Mouse (Mus musculus): ENCODE measurements around the gene 6030408B16Rik. TPM values are rescaled to one million over a fixed set of nuclear protein-coding genes. Genes with fewer than 3 reads are reported as not detected.

6030408B16Rik gene
- polyA plus RNA-seq, 1 experiment from 2014 or later: 0.25 TPM

DNA sequence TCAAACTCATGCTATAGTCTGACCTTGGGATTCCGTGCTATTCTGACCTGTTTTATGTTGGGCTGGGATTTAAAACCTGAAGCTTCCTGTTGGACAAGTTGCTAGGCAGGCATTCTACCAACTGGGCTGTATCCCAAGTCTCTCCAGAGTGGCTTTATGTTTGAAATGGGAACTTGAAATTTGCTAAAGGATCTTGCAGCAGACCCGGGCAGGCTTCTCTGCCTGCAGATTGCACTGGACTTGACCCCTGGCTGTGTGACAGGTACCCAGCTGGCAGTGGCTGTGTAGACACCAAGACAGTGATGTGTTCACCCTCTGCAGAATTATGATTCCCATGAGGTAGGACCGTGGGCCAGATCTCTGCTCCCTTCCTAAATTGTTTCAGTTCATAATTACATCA lies 1.0 kb upstream of the 6030408B16Rik start:
- 93% methylated on average over 3 of the region's 3 CpGs for WGBS
- peaks cover 54% of the 10 kb centered on the region for H3K36me3 ChIP-seq (ENCODE audit: control insufficient read depth, insufficient read depth, low read length)

DNA sequence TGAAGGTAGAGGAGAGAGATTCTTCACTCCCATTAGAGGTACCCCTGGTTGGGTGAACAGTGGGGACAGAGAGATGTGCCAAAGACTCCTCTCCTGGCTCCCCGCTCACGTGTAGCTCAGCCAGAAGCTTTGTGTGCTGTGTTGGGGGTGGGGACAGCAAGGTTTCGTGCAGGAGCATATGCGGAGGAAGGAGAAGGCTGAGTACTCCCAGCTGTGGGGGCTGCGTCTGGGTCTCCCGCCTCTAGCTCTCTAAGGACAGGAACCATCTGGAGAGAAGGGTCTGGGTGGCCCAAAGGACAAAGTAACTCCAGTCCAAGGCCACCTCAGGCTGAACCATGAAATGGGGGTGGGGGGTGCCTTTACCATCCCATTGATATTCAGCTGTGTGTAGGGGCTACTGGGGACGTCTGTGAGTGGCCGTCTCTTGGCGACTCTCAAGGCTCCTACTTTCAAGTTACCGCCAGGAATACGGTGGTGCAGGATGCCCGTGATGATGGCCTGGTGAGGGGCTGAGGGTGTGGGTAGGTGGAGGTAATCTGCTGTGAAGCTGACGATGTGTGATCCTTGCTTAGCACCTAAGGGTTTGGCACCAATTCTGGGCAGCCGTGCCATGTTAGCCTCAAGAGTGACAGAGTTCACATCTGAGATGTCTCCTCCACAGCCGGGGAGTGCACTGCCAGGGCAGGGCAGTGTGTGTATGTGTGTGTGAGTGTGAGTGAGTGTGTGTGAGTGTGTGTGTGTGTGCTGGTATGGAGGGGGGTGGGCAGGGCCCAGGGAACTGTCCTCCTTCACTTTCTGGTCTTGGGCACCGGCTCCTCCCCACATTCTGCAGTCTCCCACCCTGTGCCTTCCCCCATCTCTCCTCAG lies 1.2 kb downstream of the 6030408B16Rik start:
- no peaks in the 10 kb centered on the region for H3K27me3 ChIP-seq (replicated peaks; ENCODE audit: control insufficient read depth, insufficient read depth, low read length)
- no peak for ATAC-seq
- no peak overlapping the region for H3K9ac ChIP-seq (ENCODE audit: low read length)
- peaks cover 32% of the 10 kb centered on the region for H3K36me3 ChIP-seq (ENCODE audit: control insufficient read depth, insufficient read depth, low read length)
- H3K27ac ChIP-seq (ENCODE audit: low read depth, low read length): no peak overlapping the region
- no peaks in the 10 kb centered on the region for H3K9me3 ChIP-seq (replicated peaks; ENCODE audit: control insufficient read depth, low read length)
- H3K4me2 ChIP-seq (ENCODE audit: low read length): no peak overlapping the region
- DNase-seq (ENCODE audit: low spot score): no peak
- H3K4me1 ChIP-seq (ENCODE audit: control insufficient read depth, insufficient read depth, low read length): no peaks in the 10 kb centered on the region
- WGBS: 69% methylated on average over 16 of the region's 16 CpGs
- H3K4me3 ChIP-seq (ENCODE audit: low read depth, low read length): no peak overlapping the region

More for the DNA sequence above, 1.0 kb upstream of the 6030408B16Rik start:
- DNase-seq (ENCODE audit: low spot score) (no peak), ATAC-seq (no peak)
- Histone ChIP-seq H3K4me2 (ENCODE audit: low read length) (no peak overlapping the region), H3K4me3 (ENCODE audit: low read depth, low read length) (no peak overlapping the region), H3K27ac (ENCODE audit: low read depth, low read length) (no peak overlapping the region), H3K27me3 (replicated peaks; ENCODE audit: control insufficient read depth, insufficient read depth, low read length) (no peaks in the 10 kb centered on the region), H3K4me1 (ENCODE audit: control insufficient read depth, insufficient read depth, low read length) (no peaks in the 10 kb centered on the region), H3K9ac (ENCODE audit: low read length) (no peak overlapping the region), H3K9me3 (replicated peaks; ENCODE audit: control insufficient read depth, low read length) (no peaks in the 10 kb centered on the region)

DNA sequence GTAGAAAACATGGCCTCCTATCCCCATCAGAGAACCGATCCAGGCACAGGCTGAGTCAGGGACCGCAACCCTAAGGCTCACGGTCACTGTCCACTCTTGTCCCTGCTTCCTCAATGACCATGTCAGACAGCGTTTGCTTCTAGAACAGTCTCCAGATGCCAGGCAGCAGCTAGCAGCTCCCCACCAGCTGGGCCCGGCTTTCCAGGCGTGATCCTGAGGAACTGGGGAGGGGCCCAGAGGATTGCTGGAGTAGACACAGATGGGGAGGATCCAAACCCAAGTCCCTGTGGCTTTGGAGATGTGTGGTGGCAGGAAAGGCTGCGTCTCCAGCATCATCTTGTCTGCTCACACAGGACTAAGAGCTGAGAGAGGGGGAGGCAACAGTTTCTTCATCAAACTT lies 2.1 kb downstream of the 6030408B16Rik start:
- no peak overlapping the region for H3K9ac ChIP-seq (ENCODE audit: low read length)
- WGBS: 82% methylated on average over 7 of the region's 7 CpGs

DNA sequence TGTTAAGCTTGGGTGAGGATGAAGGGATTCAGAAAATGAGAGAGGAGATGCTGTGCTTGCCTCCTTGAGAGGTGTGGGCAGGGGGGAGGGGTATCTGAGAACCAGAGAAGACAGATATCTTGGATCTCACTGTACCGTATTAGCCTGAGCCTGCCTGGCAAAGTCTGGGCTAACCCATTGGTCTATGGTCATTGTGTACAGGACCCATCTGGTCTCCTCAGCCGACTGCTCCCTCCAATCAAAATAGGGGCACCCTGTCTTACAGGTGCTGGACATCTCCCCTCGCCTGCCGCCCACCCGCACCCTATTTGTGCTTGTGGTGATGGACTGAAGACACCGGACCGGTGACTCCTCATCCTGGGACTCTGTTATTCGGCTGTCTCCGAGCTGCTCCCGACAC lies 2.6 kb downstream of the 6030408B16Rik start:
- H3K27ac ChIP-seq (ENCODE audit: low read depth, low read length): no peak overlapping the region
- peaks cover 19% of the 10 kb centered on the region for H3K36me3 ChIP-seq (ENCODE audit: control insufficient read depth, insufficient read depth, low read length)
- H3K4me1 ChIP-seq (ENCODE audit: control insufficient read depth, insufficient read depth, low read length): no peaks in the 10 kb centered on the region
- no peak for ATAC-seq
- no peak overlapping the region for H3K4me3 ChIP-seq (ENCODE audit: low read depth, low read length)
- DNase-seq (ENCODE audit: low spot score): no peak
- no peak overlapping the region for H3K4me2 ChIP-seq (ENCODE audit: low read length)
- H3K27me3 ChIP-seq (replicated peaks; ENCODE audit: control insufficient read depth, insufficient read depth, low read length): no peaks in the 10 kb centered on the region
- H3K9ac ChIP-seq (ENCODE audit: low read length): no peak overlapping the region
- H3K9me3 ChIP-seq (replicated peaks; ENCODE audit: control insufficient read depth, low read length): no peaks in the 10 kb centered on the region
- 91% methylated on average over 10 of the region's 10 CpGs for WGBS

More for the DNA sequence above, 2.1 kb downstream of the 6030408B16Rik start:
- H3K9me3 ChIP-seq (replicated peaks; ENCODE audit: control insufficient read depth, low read length): no peaks in the 10 kb centered on the region
- H3K4me3 ChIP-seq (ENCODE audit: low read depth, low read length): no peak overlapping the region
- no peak for DNase-seq (ENCODE audit: low spot score)
- no peak for ATAC-seq
- no peaks in the 10 kb centered on the region for H3K4me1 ChIP-seq (ENCODE audit: control insufficient read depth, insufficient read depth, low read length)
- H3K36me3 ChIP-seq (ENCODE audit: control insufficient read depth, insufficient read depth, low read length): peaks cover 24% of the 10 kb centered on the region
- no peak overlapping the region for H3K27ac ChIP-seq (ENCODE audit: low read depth, low read length)
- H3K27me3 ChIP-seq (replicated peaks; ENCODE audit: control insufficient read depth, insufficient read depth, low read length): no peaks in the 10 kb centered on the region
- H3K4me2 ChIP-seq (ENCODE audit: low read length): no peak overlapping the region

DNA sequence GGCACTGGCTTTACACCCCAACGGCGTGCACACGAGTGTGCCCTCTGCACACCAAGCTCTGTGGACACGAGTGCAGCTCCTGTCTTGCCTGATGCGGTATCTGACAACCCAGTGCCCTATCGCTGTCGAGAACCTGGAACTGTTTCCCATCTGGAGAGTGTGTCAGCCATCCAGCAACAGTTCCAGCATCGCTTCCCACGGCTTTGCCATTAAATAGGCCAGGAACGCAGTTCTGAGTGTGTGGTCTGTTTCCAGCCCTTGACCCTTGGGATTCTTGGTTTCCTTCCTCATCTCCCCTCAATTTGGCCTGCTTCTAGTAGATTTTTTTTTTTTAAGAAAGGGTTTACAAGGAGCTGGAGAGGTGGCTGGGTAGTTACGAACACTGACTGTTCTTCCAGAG lies 3.1 kb downstream of the 6030408B16Rik start:
- H3K27me3 ChIP-seq (replicated peaks; ENCODE audit: control insufficient read depth, insufficient read depth, low read length): no peaks in the 10 kb centered on the region
- WGBS: 87% methylated on average over 11 of the region's 11 CpGs
- ATAC-seq (no peak), DNase-seq (ENCODE audit: low spot score) (no peak)
- H3K36me3 ChIP-seq (ENCODE audit: control insufficient read depth, insufficient read depth, low read length): peaks cover 14% of the 10 kb centered on the region
- H3K27ac ChIP-seq (ENCODE audit: low read depth, low read length): no peak overlapping the region
- no peaks in the 10 kb centered on the region for H3K9me3 ChIP-seq (replicated peaks; ENCODE audit: control insufficient read depth, low read length)
- H3K4me3 ChIP-seq (ENCODE audit: low read depth, low read length): no peak overlapping the region
- no peak overlapping the region for H3K4me2 ChIP-seq (ENCODE audit: low read length)
- H3K4me1 ChIP-seq (ENCODE audit: control insufficient read depth, insufficient read depth, low read length): no peaks in the 10 kb centered on the region
- no peak overlapping the region for H3K9ac ChIP-seq (ENCODE audit: low read length)

DNA sequence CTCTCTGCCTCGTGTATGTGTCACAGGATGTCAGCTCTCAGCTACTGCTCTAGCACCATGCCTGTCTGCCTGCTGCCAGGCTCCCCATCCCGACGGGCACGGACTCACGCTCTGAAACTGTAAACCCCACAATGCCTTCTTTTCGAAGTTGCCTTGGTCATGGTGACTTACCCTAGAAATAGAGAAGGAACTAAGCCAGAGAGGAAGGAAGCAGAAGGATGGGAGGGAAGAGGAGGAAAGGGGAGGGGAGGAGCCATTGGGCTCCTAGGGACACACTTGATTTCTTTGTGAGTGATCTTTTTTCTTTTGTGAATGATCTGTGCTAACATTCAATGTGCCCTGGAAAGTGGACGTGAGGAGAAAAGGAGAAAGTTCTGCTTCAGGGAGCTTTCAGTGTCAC lies 5.0 kb downstream of the 6030408B16Rik start:
- Histone ChIP-seq H3K4me1 (ENCODE audit: control insufficient read depth, insufficient read depth, low read length) (no peaks in the 10 kb centered on the region), H3K36me3 (ENCODE audit: control insufficient read depth, insufficient read depth, low read length) (no peaks in the 10 kb centered on the region), H3K9ac (ENCODE audit: low read length) (no peak overlapping the region), H3K27ac (ENCODE audit: low read depth, low read length) (no peak overlapping the region), H3K9me3 (replicated peaks; ENCODE audit: control insufficient read depth, low read length) (no peaks in the 10 kb centered on the region), H3K4me2 (ENCODE audit: low read length) (0 out of 2 replicates have a peak overlapping the region, but pooled peaks have one; percentile 18), H3K27me3 (replicated peaks; ENCODE audit: control insufficient read depth, insufficient read depth, low read length) (no peaks in the 10 kb centered on the region), H3K4me3 (ENCODE audit: low read depth, low read length) (no peak overlapping the region)
- DNase-seq (ENCODE audit: low spot score) (no peak), ATAC-seq (no peak)
- WGBS: 29% methylated on average over 7 of the region's 7 CpGs

DNA sequence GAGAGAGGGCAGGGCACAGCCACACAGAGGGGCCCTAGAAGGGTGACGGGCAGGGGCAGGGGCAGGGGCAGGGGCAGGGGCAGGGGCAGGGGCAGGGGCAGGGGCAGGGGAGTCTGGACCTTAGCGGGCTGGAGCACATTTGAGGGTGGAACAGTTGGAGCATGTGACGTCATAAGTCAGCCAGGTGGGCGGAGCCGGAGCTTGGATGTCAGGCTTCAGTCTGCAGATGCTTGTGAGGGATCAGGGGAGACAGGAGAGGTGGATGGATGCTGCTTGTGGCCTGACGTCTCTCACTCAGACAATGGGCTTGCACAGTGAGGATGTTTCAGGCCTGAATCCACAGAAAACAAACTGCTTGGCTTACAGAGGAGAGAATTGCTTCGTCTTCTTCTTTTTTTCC lies 5.5 kb downstream of the 6030408B16Rik start:
- Histone ChIP-seq H3K4me2 (ENCODE audit: low read length) (peak overlapping the region; percentile 18; the same call in 1 of the 2 replicates), H3K9ac (ENCODE audit: low read length) (no peak overlapping the region), H3K27me3 (replicated peaks; ENCODE audit: control insufficient read depth, insufficient read depth, low read length) (no peaks in the 10 kb centered on the region), H3K27ac (ENCODE audit: low read depth, low read length) (no peak overlapping the region), H3K36me3 (ENCODE audit: control insufficient read depth, insufficient read depth, low read length) (no peaks in the 10 kb centered on the region), H3K4me1 (ENCODE audit: control insufficient read depth, insufficient read depth, low read length) (no peaks in the 10 kb centered on the region), H3K9me3 (replicated peaks; ENCODE audit: control insufficient read depth, low read length) (no peaks in the 10 kb centered on the region), H3K4me3 (ENCODE audit: low read depth, low read length) (no peak overlapping the region)
- DNase-seq (ENCODE audit: low spot score): peak; percentile 48
- no peak for ATAC-seq
- WGBS: 14% methylated on average over 7 of the region's 7 CpGs

DNA sequence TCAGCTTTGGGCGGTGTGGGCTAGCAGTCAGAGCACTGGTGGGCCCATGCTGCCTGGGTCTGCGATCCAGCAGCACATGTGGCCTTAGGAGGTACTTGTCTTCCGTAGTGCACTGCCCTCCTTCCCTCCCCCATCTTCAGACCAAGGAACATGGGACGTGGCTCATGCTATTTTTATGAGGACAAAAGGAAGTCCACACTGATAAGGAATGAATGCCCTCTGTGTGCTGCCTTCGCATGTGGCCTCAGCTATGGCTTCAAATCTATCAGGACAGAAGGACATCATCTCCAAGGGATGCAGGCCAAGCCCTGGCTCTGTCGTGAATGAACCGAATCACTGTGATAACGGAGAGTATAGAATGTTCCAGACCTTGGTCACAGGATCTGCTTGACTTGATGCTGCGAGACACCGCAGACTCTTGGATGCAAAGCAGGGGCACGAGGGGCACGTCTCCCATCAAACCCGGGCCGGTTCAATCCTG lies 6.5 kb downstream of the 6030408B16Rik start:
- H3K27me3 ChIP-seq (replicated peaks; ENCODE audit: control insufficient read depth, insufficient read depth, low read length): no peaks in the 10 kb centered on the region
- H3K4me1 ChIP-seq (ENCODE audit: control insufficient read depth, insufficient read depth, low read length): no peaks in the 10 kb centered on the region
- H3K4me2 ChIP-seq (ENCODE audit: low read length): no peak overlapping the region
- 89% methylated on average over 14 of the region's 14 CpGs for WGBS
- DNase-seq (ENCODE audit: low spot score): no peak
- H3K9ac ChIP-seq (ENCODE audit: low read length): no peak overlapping the region
- no peaks in the 10 kb centered on the region for H3K36me3 ChIP-seq (ENCODE audit: control insufficient read depth, insufficient read depth, low read length)
- H3K4me3 ChIP-seq (ENCODE audit: low read depth, low read length): no peak overlapping the region
- ATAC-seq: no peak
- no peaks in the 10 kb centered on the region for H3K9me3 ChIP-seq (replicated peaks; ENCODE audit: control insufficient read depth, low read length)
- H3K27ac ChIP-seq (ENCODE audit: low read depth, low read length): no peak overlapping the region

DNA sequence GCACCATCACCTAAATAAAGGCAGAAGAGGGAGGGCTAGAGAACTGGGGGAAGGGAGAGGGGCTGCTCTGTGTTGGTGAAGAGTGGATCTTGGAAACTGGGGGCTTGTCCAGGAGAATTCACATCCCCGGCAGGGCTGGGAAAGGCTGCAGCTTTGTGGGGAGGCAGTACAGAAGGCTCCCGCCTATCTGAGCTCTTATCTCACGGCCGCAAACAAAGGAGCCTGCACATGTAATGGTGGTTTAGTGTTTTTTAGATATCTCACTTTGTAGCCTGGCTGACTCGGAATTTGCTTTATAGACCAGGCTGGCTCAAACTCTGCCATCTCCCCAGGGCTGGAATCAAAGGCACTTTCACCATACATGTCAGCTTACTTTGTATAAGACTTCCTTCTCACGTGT lies 7.1 kb downstream of the 6030408B16Rik start:
- Histone ChIP-seq H3K9ac (ENCODE audit: low read length) (no peak overlapping the region), H3K4me1 (ENCODE audit: control insufficient read depth, insufficient read depth, low read length) (no peaks in the 10 kb centered on the region), H3K4me3 (ENCODE audit: low read depth, low read length) (no peak overlapping the region), H3K36me3 (ENCODE audit: control insufficient read depth, insufficient read depth, low read length) (no peaks in the 10 kb centered on the region), H3K4me2 (ENCODE audit: low read length) (no peak overlapping the region), H3K27me3 (replicated peaks; ENCODE audit: control insufficient read depth, insufficient read depth, low read length) (no peaks in the 10 kb centered on the region), H3K9me3 (replicated peaks; ENCODE audit: control insufficient read depth, low read length) (no peaks in the 10 kb centered on the region), H3K27ac (ENCODE audit: low read depth, low read length) (no peak overlapping the region)
- WGBS: 67% methylated on average over 6 of the region's 6 CpGs
- DNase-seq (ENCODE audit: low spot score) (no peak), ATAC-seq (no peak)
